Mouse (Mus musculus): ENCODE measurements around the gene Nod1. TPM values are rescaled to one million over a fixed set of nuclear protein-coding genes. Genes with fewer than 3 reads are reported as not detected.

The Nod1 gene
- polyA plus RNA-seq, 1 experiment from 2014 or later, result 2.2 TPM

GRCm38 (mm10) chr6:54916163-54916562 lies 56.2 kb downstream of the Nod1 start:
- Histone ChIP-seq H3K36me3 (ENCODE audit: control insufficient read depth, insufficient read depth, low read length) (no peaks in the 10 kb centered on the region), H3K27me3 (ENCODE audit: control insufficient read depth, insufficient read depth, low read length) (no peaks in the 10 kb centered on the region), H3K9ac (replicated peaks; ENCODE audit: low read length) (no peak overlapping the region), H3K4me3 (replicated peaks; ENCODE audit: low read depth, low read length) (no peak overlapping the region), H3K4me2 (ENCODE audit: low read length) (no peak overlapping the region), H3K27ac (replicated peaks; ENCODE audit: low read depth, low read length) (no peak overlapping the region), H3K9me3 (ENCODE audit: control insufficient read depth, low read length) (no peaks in the 10 kb centered on the region), H3K4me1 (ENCODE audit: control insufficient read depth, insufficient read depth, low read length) (no peaks in the 10 kb centered on the region)
- ATAC-seq (ENCODE audit: low FRiP score, low TSS enrichment), result no peak
- 74% methylated on average over 4 of the region's 4 CpGs for WGBS
- no peak for DNase-seq

DNA sequence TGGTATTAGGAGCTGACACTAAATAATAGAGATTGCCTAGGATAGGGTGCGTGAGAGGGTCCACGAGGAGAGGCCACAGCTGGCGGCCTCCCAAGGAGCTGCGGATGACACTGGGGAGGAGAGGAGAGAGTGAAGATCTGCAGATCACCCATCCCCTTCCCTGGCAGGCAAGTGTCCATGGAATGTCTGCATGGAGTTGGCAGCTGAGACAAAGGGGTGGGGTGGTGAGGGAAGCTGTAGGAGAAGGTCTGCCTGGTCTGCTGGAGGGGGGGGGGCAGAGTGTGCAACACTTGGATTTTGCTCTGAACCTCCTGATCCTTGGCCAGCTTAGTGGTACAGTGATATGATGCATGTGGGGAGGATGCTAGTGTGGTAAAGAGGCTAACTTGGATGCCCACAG lies 57.4 kb downstream of the Nod1 start:
- Histone ChIP-seq H3K4me1 (ENCODE audit: control insufficient read depth, insufficient read depth, low read length) (no peaks in the 10 kb centered on the region), H3K27ac (replicated peaks; ENCODE audit: low read depth, low read length) (no peak overlapping the region), H3K4me2 (ENCODE audit: low read length) (no peak overlapping the region), H3K9me3 (ENCODE audit: control insufficient read depth, low read length) (no peaks in the 10 kb centered on the region), H3K4me3 (replicated peaks; ENCODE audit: low read depth, low read length) (no peak overlapping the region), H3K27me3 (ENCODE audit: control insufficient read depth, insufficient read depth, low read length) (no peaks in the 10 kb centered on the region), H3K36me3 (ENCODE audit: control insufficient read depth, insufficient read depth, low read length) (no peaks in the 10 kb centered on the region), H3K9ac (replicated peaks; ENCODE audit: low read length) (no peak overlapping the region)
- 93% methylated on average over 4 of the region's 4 CpGs for WGBS
- no peak for ATAC-seq (ENCODE audit: low FRiP score, low TSS enrichment)
- DNase-seq, result no peak

GRCm38 (mm10) chr6:54906053-54907040 lies 66.1 kb downstream of the Nod1 start:
- H3K27me3 ChIP-seq (ENCODE audit: control insufficient read depth, insufficient read depth, low read length), result no peaks in the 10 kb centered on the region
- no peak overlapping the region for H3K4me3 ChIP-seq (replicated peaks; ENCODE audit: low read depth, low read length)
- H3K4me2 ChIP-seq (ENCODE audit: low read length), result no peak overlapping the region
- no peak overlapping the region for H3K27ac ChIP-seq (replicated peaks; ENCODE audit: low read depth, low read length)
- no peak overlapping the region for H3K9ac ChIP-seq (replicated peaks; ENCODE audit: low read length)
- ATAC-seq (ENCODE audit: low FRiP score, low TSS enrichment) (no peak), DNase-seq (no peak)
- H3K36me3 ChIP-seq (ENCODE audit: control insufficient read depth, insufficient read depth, low read length), result no peaks in the 10 kb centered on the region
- H3K4me1 ChIP-seq (ENCODE audit: control insufficient read depth, insufficient read depth, low read length), result no peaks in the 10 kb centered on the region
- no peaks in the 10 kb centered on the region for H3K9me3 ChIP-seq (ENCODE audit: control insufficient read depth, low read length)
- 92% methylated on average over 10 of the region's 10 CpGs for WGBS

GRCm38 (mm10) chr6:54902547-54902946 lies 69.9 kb downstream of the Nod1 start:
- WGBS, result 98% methylated on average over 2 of the region's 2 CpGs
- H3K27me3 ChIP-seq (ENCODE audit: control insufficient read depth, insufficient read depth, low read length), result no peaks in the 10 kb centered on the region

GRCm38 (mm10) chr6:54900256-54900655 lies 72.2 kb downstream of the Nod1 start:
- Histone ChIP-seq H3K4me1 (ENCODE audit: control insufficient read depth, insufficient read depth, low read length) (no peaks in the 10 kb centered on the region), H3K36me3 (ENCODE audit: control insufficient read depth, insufficient read depth, low read length) (no peaks in the 10 kb centered on the region), H3K4me3 (replicated peaks; ENCODE audit: low read depth, low read length) (no peak overlapping the region), H3K9me3 (ENCODE audit: control insufficient read depth, low read length) (no peaks in the 10 kb centered on the region), H3K4me2 (ENCODE audit: low read length) (no peak overlapping the region), H3K9ac (replicated peaks; ENCODE audit: low read length) (no peak overlapping the region), H3K27ac (replicated peaks; ENCODE audit: low read depth, low read length) (no peak overlapping the region), H3K27me3 (ENCODE audit: control insufficient read depth, insufficient read depth, low read length) (no peaks in the 10 kb centered on the region)
- 91% methylated on average over 2 of the region's 2 CpGs for WGBS
- ATAC-seq (ENCODE audit: low FRiP score, low TSS enrichment), result no peak
- no peak for DNase-seq

More at GRCm38 (mm10) chr6:54902547-54902946, 69.9 kb downstream of the Nod1 start:
- Histone ChIP-seq H3K9ac (replicated peaks; ENCODE audit: low read length) (no peak overlapping the region), H3K36me3 (ENCODE audit: control insufficient read depth, insufficient read depth, low read length) (no peaks in the 10 kb centered on the region), H3K4me1 (ENCODE audit: control insufficient read depth, insufficient read depth, low read length) (no peaks in the 10 kb centered on the region), H3K9me3 (ENCODE audit: control insufficient read depth, low read length) (no peaks in the 10 kb centered on the region), H3K4me3 (replicated peaks; ENCODE audit: low read depth, low read length) (no peak overlapping the region), H3K27ac (replicated peaks; ENCODE audit: low read depth, low read length) (no peak overlapping the region), H3K4me2 (ENCODE audit: low read length) (no peak overlapping the region)
- no peak for DNase-seq
- no peak for ATAC-seq (ENCODE audit: low FRiP score, low TSS enrichment)

DNA sequence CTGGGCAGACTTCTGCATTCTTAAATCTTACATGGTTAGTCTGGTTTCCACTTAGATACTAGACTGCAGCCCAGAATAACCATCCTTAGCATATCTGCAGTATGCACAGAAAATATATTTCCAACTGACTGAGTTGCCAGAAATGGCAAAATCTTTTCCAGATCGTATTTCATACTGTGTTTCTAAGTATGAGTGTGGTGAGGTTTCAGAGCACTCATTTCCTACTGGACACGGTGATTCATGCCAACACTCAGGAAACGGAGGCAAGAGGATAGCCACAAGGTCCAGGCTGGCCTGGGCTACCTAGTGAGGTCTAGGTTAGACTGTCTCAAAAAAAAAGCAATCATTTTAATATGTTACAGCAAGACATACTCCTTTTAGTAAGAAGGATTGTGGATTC lies 81.0 kb downstream of the Nod1 start:
- no peaks in the 10 kb centered on the region for H3K36me3 ChIP-seq (ENCODE audit: control insufficient read depth, insufficient read depth, low read length)
- peaks cover 4% of the 10 kb centered on the region; the same call in 1 of the 2 replicates for H3K4me1 ChIP-seq (ENCODE audit: control insufficient read depth, insufficient read depth, low read length)
- WGBS, result 91% methylated on average over 3 of the region's 3 CpGs
- no peak for DNase-seq
- no peaks in the 10 kb centered on the region for H3K9me3 ChIP-seq (ENCODE audit: control insufficient read depth, low read length)
- ATAC-seq (ENCODE audit: low FRiP score, low TSS enrichment), result no peak
- H3K4me3 ChIP-seq (replicated peaks; ENCODE audit: low read depth, low read length), result no peak overlapping the region
- H3K9ac ChIP-seq (replicated peaks; ENCODE audit: low read length), result no peak overlapping the region
- H3K27me3 ChIP-seq (ENCODE audit: control insufficient read depth, insufficient read depth, low read length), result no peaks in the 10 kb centered on the region
- no peak overlapping the region for H3K4me2 ChIP-seq (ENCODE audit: low read length)
- H3K27ac ChIP-seq (replicated peaks; ENCODE audit: low read depth, low read length), result no peak overlapping the region

DNA sequence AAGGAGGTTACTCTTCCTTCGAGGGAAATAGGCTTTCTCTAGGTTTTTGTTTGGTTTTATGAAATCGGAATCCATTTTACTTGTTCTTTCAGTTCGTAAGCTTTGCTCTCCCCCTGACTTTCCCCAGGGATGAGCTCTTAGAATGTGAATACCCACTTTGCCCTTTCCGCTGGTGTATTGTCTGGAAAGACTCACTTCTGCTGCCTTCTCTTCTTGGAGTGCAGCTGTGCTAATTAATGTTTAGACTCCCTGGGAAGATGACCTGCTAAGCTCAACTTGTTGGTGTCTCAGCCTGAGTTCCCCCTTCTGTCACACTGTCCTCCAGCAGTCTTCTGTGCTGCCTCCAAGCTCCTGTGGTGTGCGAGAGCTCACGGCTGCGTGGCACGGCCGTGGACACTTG lies 82.2 kb downstream of the Nod1 start:
- ATAC-seq (ENCODE audit: low FRiP score, low TSS enrichment), result no peak
- 47% methylated on average over 9 of the region's 9 CpGs for WGBS
- DNase-seq, result no peak

DNA sequence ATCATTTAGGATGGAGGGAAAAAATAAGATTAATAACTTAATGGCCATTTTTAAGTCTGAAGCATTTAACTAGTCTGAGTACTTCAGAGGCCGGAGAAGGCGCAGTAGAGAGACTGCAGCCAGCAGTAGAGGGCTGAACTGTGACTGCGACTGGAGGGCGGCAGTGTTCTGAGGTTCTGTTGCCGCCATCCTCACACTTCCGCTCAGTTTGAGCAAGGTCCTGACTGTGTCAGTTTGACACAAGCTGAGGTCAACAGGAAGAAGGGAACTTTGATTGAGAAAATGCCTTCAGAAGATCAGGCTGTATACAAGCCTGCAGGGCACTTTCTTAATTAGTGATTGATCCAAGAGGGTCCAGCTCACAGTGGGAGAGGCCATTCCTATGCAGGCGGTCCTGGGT lies 86.2 kb downstream of the Nod1 start:
- Histone ChIP-seq H3K36me3 (ENCODE audit: control insufficient read depth, insufficient read depth, low read length) (no peaks in the 10 kb centered on the region), H3K9me3 (ENCODE audit: control insufficient read depth, low read length) (no peaks in the 10 kb centered on the region), H3K4me3 (replicated peaks; ENCODE audit: low read depth, low read length) (no peak overlapping the region), H3K27ac (replicated peaks; ENCODE audit: low read depth, low read length) (no peak overlapping the region), H3K4me1 (ENCODE audit: control insufficient read depth, insufficient read depth, low read length) (peaks cover 4% of the 10 kb centered on the region; the same call in 1 of the 2 replicates), H3K4me2 (ENCODE audit: low read length) (no peak overlapping the region), H3K27me3 (ENCODE audit: control insufficient read depth, insufficient read depth, low read length) (no peaks in the 10 kb centered on the region), H3K9ac (replicated peaks; ENCODE audit: low read length) (no peak overlapping the region)
- no peak for ATAC-seq (ENCODE audit: low FRiP score, low TSS enrichment)
- WGBS, result 75% methylated on average over 7 of the region's 7 CpGs
- no peak for DNase-seq

More for the DNA sequence above, 82.2 kb downstream of the Nod1 start:
- H3K9me3 ChIP-seq (ENCODE audit: control insufficient read depth, low read length), result no peaks in the 10 kb centered on the region
- no peak overlapping the region for H3K4me2 ChIP-seq (ENCODE audit: low read length)
- no peak overlapping the region for H3K9ac ChIP-seq (replicated peaks; ENCODE audit: low read length)
- no peak overlapping the region for H3K4me3 ChIP-seq (replicated peaks; ENCODE audit: low read depth, low read length)
- H3K36me3 ChIP-seq (ENCODE audit: control insufficient read depth, insufficient read depth, low read length), result no peaks in the 10 kb centered on the region
- peaks cover 4% of the 10 kb centered on the region; the same call in 1 of the 2 replicates for H3K4me1 ChIP-seq (ENCODE audit: control insufficient read depth, insufficient read depth, low read length)
- H3K27me3 ChIP-seq (ENCODE audit: control insufficient read depth, insufficient read depth, low read length), result no peaks in the 10 kb centered on the region
- H3K27ac ChIP-seq (replicated peaks; ENCODE audit: low read depth, low read length), result no peak overlapping the region

DNA sequence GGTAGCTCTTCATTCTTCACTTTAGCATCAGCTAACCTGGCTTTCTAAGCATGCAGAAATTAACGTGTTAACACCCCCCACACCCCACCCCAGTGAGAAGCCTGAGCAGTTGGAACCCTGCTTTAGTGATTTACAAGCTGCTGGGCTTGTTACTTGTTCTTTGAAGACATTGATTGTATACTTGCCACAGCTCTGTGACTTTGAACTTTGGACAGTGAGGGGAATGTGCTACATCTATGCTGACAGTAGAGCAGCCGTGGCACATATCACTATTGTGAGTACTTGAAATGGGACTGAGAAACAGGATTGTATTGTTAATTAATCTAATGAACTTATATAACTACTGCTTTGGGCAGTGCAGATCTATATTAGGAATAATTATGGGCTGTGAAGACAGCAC lies 89.0 kb downstream of the Nod1 start:
- Histone ChIP-seq H3K27me3 (ENCODE audit: control insufficient read depth, insufficient read depth, low read length) (no peaks in the 10 kb centered on the region), H3K4me3 (replicated peaks; ENCODE audit: low read depth, low read length) (no peak overlapping the region), H3K36me3 (ENCODE audit: control insufficient read depth, insufficient read depth, low read length) (no peaks in the 10 kb centered on the region), H3K9me3 (ENCODE audit: control insufficient read depth, low read length) (no peaks in the 10 kb centered on the region), H3K9ac (replicated peaks; ENCODE audit: low read length) (no peak overlapping the region), H3K4me1 (ENCODE audit: control insufficient read depth, insufficient read depth, low read length) (no peaks in the 10 kb centered on the region), H3K4me2 (ENCODE audit: low read length) (no peak overlapping the region), H3K27ac (replicated peaks; ENCODE audit: low read depth, low read length) (no peak overlapping the region)
- no peak for ATAC-seq (ENCODE audit: low FRiP score, low TSS enrichment)
- DNase-seq, result no peak
- 87% methylated on average over 2 of the region's 2 CpGs for WGBS

All from midbrain, embryonic 14.5 days (tissue).